Mouse (Mus musculus) gastrocnemius, adult 2 months (tissue): ENCODE measurements around the gene Twist2. TPM values are rescaled to one million over a fixed set of nuclear protein-coding genes. Genes with fewer than 3 reads are reported as not detected.

Experiments used
- DNase-seq: peaks from one replicate; pipeline ENCODE4 v3.0.0; 2022
- H3K27ac ChIP-seq: fragments of 200-600 bp; 2 replicates; pipeline ENCODE4 v1.8.1; 2022; ENCODE audit warnings: mild to moderate bottlenecking
- H3K4me3 ChIP-seq: fragments of 200-600 bp; 2 replicates; pipeline ENCODE4 v1.8.1; 2022; ENCODE audit warnings: mild to moderate bottlenecking, moderate library complexity
- CTCF ChIP-seq: fragments of 200-600 bp; IDR thresholded peaks from 2 replicates; pipeline ENCODE4 v1.8.1; 2022; ENCODE audit warnings: antibody characterized with exemption, mild to moderate bottlenecking, moderate library complexity
- intact Hi-C: fragments of 180-260 bp; cut with DNase I; formaldehyde crosslinking; loops from one replicate; pipeline ENCODE4 v1.15.1; 2025
- long read RNA-seq, 2 experiments: library from polyadenylated mRNA; stranded (forward); transcript quantifications; one replicate each; pipeline ENCODE4 v2.0.0; 2021
- total RNA-seq, 2 experiments: library from RNA; stranded (reverse); gene quantifications; 2 replicates each; pipeline ENCODE4 v1.2.3; 2021

Gene Twist2
- total RNA-seq: 1 to 10 TPM in 1 of 2 experiments, under 1 TPM in 1; 0.97 to 3.0 TPM
- long read RNA-seq, experiment 1, partial matches to known transcripts: 0 of 4 reads
- long read RNA-seq, experiment 1, other reads (novel, unspliced or antisense): 0 of 4 reads
- long read RNA-seq, experiment 2: 0 reads

DNA sequence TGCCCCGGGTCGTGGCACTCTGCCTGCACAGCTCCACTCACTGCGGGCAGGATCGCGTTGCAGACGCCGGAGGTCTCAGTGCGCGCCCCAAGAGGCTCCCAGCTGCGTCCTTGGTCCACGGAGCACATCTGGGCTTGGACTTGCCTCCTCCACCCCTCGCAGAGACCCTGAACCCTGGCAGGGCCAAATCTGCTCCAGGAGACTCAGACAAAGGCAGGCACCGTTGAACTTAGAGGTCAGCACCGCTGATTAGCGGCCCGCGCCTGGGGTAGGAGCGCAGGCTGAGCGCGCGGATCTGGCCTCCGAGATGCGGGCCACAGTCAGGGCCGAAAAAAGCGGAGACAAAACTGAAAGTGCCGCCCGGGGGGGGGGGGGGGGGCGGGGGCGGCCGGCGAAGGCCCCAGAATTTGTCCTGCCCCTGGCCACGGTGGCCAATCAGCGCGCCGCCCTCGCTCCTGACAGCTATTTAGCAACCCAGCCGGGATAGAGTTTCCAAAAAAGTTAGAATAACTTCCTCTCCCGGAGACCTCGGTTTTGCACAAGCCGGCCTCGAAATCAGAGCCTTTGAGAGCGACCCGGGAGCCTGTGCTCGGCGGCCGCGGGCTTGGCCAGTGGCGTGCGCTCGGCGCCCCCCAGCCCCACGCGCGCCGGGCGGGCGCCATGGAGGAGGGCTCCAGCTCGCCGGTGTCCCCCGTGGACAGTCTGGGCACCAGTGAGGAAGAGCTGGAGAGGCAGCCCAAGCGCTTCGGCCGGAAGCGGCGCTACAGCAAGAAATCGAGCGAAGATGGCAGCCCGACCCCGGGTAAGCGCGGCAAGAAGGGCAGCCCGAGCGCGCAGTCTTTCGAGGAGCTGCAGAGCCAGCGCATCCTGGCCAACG lies at the start of gene Twist2:
Gene Twist2 (plus strand): TSS at position 495 of the 877 bp plus-strand sequence.
- peak; percentile 84 for DNase-seq
- intact Hi-C loops: no loop called here
- peak within 1 kb of the TSS; percentile 74 for H3K4me3 ChIP-seq
- TF ChIP-seq CTCF: peak; percentile 11; the same call in 1 of the 2 replicates
- H3K27ac ChIP-seq: peak within 1 kb of the TSS; percentile 82

DNA sequence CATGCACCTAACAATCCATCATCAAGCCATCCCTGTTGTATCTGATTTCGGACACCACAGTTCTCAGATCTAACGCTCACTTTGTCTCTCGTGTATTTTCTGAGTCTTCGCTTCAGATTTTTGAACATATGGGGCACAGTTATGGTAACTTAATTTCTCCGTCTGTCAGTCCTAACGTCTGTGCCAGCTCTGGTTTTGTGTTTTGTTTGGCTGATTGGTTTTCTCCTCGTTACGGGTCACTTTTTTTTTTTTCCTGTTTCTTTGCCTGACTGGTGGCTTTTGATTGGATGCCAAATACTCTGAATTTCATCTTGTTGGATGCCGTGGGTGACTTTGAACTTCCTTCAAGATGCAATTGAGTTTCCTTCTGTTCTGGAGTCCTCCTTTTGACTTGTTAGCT lies 48.3 kb upstream of the Twist2 start:
- Histone ChIP-seq H3K27ac (no peak overlapping the region), H3K4me3 (no peak overlapping the region)
- no peak for DNase-seq
- intact Hi-C loops: no loop called here
- no peak for TF ChIP-seq CTCF

DNA sequence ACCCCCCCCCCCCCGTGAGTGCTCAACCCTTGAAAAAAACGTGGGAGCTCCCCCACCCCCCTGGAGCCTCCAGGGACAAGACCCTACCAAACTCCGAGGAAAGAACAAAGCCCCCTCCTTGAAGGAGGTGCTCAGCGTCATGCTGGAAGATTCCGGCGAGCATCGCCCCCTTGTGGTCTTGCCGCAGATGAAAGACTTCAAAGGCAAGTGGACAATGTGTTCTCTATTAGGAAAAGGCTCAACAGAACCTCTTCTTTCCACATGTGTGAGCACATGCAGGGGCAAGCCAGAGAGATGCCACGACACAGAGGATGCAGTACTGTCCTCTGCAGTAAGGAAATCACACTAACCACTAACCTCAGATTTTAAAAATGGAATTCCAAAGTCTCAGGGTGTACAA lies 46.2 kb upstream of the Twist2 start:
- TF ChIP-seq CTCF: peak; percentile 84
- intact Hi-C loops: loop anchor here (1.0 to 5.0 kb wide), 3 partner anchors 117 to 231 kb away; no protein-coding TSS in a partner anchor

DNA sequence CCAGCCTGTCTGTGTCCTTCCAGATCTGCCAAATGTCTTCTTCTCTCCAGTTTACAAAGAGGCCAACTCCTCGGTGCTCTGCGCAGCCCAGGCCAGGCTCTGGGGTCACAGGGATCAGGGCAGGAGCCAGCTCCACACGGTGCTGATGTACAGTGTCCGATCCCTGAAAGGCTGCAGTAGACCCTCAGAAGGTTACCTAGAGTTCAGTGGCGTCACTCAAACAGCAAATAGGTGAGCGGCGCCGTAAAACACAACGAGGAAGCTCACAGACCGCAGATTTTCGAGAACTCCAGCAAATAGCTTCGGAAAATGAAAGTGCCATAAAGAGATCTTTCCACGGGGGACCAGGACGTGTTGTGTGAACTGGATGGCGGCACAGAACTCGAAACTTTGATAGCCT lies 44.0 kb upstream of the Twist2 start:
- peak overlapping the region; percentile 57 for H3K4me3 ChIP-seq
- no peak overlapping the region for H3K27ac ChIP-seq
- intact Hi-C loops: loop anchor here (2.0 to 5.0 kb wide), 2 partner anchors 115 to 156 kb away; no protein-coding TSS in a partner anchor
- no peak for DNase-seq
- no peak for TF ChIP-seq CTCF

More for the DNA sequence above, 46.2 kb upstream of the Twist2 start:
- Histone ChIP-seq H3K27ac (no peak overlapping the region), H3K4me3 (no peak overlapping the region)
- DNase-seq: peak; percentile 76

DNA sequence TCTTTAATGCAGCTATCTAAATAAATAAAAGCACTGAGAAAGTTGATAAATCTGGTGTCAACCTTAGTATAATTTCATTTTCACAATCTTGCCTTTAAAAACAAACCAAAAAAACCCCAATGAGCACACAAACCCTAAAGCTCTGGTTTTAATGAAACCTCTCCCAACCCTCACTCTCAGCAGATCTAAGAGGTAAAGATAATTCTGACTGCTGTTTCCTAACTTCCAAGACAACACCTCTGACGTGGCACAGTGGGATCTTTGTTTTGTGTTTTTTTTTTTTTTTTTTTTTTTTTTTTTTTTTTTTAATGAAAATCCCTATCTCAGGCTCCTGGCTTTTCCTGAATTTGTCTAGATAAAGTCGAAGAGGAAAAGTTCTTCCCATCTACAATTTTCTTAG lies 43.1 kb upstream of the Twist2 start:
- H3K4me3 ChIP-seq: no peak overlapping the region
- DNase-seq: no peak
- no peak for TF ChIP-seq CTCF
- H3K27ac ChIP-seq: no peak overlapping the region
- intact Hi-C loops: loop anchor here (5.0 kb wide), 1 partner anchor 114 kb away; no protein-coding TSS in a partner anchor

DNA sequence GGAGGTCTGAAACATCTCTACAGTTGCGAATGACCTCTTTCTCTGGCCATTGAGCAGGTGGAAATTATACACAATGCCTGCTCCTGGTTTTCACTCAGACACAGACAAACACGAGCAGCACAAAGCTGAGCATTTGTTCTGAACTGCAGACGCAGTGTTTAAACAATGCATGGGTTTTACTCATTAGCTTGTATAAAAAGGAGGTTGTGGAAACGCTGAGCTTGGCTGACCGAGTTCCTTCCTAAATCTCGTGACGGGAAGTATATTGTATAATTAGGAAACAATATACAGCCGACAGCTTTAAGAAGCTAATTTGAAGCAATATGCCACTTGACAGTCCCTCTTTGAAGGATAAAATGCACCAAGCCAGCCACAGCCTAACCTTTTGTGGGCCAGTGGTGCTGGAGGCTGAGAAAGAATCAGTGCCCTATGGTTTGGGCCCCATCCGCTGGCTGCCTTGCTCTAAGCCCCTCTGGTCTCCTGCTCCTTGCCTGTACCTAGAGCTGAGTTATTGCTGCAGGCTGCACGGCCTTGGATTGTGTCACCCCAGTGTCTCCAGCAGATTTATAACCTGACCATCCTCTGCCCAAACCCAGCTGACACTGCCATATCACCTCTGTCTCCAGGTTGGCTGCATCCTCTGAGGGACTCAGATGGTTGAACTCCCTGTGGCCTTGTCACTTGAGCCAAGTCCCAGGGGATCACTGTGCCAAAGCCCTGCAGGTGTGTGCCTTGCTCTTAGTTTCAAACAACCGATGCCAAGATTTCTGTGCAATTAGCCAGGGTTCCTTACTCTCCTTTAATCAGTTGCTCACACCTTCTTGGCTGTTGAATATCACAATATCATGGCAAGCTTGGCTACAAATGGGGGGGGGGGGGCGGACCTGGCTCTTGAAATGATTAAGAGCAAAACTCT lies 42.4 kb upstream of the Twist2 start:
- Histone ChIP-seq H3K27ac (no peak overlapping the region), H3K4me3 (no peak overlapping the region)
- DNase-seq: no peak
- no peak for TF ChIP-seq CTCF
- intact Hi-C loops: loop anchor here (5.0 kb wide), 1 partner anchor 113 kb away; no protein-coding TSS in a partner anchor

DNA sequence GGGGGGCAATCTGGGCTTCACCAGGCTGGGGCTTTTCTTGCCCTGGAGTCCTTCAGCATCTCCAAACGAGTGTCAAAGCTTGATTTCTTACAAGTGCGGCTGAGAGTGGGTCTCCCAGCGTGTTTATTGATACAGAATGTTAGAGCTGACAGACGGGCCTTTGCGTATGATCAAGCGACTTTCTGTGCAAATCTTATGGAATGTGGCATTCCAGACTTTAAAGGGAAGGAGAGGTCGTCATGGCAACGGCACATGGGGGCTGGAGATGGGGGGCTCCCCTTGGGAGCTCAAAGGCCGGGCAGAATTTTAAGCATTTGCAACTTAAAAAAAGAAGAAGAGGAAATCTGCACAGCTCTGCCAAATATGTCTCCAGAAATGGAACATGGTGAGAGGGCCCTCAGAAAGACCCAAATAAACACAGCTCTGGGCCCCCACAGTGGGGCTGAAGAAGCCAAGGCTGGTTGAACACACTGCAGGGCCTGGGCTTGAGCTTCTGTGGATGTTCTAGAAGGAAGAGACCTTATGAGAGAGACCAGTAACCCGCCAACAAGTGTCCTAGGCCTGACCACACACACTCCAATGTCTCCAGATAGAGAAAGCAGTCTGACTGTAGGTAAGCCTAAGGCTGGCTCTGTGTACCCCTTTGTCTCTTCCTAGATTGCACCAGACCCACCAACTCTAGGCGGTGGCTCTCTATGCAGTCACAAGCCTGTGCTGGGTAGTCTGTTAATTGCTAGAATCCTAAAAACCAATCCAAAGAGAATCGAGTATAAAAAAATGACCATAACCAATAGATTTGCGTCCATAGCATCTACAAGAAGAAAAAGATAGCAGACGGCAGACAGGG lies 40.9 kb upstream of the Twist2 start:
- no peak overlapping the region for H3K27ac ChIP-seq
- DNase-seq: no peak
- H3K4me3 ChIP-seq: no peak overlapping the region
- intact Hi-C loops: no loop called here
- no peak for TF ChIP-seq CTCF

DNA sequence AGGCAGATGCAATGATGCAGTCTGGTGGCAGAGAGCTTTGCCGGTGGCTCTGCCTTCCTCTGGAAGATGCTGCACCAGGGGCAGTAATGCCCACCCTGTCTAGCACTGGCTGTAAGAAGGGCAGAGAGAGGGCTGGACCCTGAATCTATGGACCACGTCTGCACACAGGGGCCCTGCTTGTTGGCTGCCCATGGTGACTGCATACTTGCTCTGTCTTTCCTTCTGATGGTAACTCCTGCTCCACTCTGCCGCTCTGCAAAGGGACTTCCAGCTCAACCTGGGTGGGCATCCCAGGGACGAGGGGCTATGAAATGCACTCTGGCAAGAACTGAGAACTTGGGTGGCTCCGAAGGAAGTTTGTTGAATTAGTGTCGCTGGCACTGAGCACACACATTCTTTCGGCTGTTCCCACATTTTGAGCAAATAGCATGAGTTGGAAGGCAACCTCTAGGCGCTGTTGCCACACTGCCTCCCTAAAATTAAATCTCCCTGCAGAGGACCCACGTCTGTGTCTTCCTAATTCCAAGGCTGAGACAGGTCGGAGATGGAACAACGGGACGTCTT lies 38.7 kb upstream of the Twist2 start:
- DNase-seq: no peak
- Histone ChIP-seq H3K4me3 (no peak overlapping the region), H3K27ac (no peak overlapping the region)
- TF ChIP-seq CTCF: no peak
- intact Hi-C loops: no loop called here

DNA sequence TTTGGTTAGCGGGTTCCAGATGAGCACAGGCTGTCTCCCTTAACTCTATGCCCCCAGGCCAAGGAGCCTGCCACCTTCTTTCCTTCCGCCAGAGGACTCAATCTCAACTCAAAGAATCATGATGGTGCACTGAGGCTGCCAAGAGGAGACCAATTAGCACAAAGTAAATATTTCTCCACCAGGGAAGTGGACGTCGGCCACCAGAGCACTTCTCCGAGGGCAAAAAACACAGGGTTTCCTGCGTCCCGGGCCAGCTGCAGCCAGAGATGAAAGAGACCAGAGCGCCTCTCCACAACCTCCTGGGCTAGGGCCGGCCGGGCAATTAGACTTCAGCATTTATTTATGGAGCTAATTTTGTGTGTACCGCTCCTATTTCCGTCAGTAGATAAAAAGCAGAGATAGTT lies 31.0 kb upstream of the Twist2 start:
- no peak for TF ChIP-seq CTCF
- Histone ChIP-seq H3K27ac (no peak overlapping the region), H3K4me3 (no peak overlapping the region)
- DNase-seq: no peak
- intact Hi-C loops: no loop called here

DNA sequence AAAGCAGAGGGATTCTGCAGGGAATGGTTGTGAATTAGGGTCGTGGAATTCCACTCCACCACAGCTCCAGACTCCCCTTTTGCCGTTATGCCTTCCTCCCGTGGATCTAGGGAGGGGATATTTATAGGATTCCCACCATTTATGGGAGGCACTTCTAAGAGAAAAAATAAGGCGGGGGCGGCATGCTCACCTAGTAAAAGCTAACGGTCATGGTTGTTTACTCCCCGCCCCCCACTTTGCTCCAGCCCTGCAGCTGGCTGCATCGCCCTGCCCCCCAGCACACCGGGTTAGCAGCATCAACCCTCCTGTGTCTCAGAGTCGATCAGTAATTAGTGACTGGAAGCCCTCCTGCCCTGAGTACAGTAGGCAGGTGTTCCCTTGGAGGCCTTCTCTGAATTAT lies 30.6 kb upstream of the Twist2 start:
- no peak for TF ChIP-seq CTCF
- no peak overlapping the region for H3K27ac ChIP-seq
- H3K4me3 ChIP-seq: no peak overlapping the region
- DNase-seq: no peak
- intact Hi-C loops: no loop called here

DNA sequence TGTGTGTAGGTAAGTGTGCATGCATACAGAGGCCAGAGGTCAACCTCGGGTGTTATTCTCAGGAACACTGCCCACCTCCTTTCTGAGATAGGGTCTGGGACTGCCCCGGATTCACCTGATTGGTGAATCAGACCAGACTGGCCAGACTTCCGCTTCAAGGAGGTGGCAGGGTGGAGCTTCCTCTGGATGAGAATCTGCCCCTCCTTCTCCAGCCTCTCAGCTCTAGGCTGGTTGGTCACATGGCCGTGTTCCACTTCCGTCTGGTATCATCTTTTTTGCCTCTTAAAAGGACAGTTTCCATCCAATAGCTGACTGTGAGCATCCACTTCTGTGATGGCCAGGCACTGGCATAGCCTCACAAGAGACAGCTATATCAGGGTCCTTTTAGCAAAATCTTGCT lies 24.3 kb upstream of the Twist2 start:
- intact Hi-C loops: no loop called here
- DNase-seq: no peak
- no peak for TF ChIP-seq CTCF
- Histone ChIP-seq H3K27ac (no peak overlapping the region), H3K4me3 (no peak overlapping the region)
